Mouse (Mus musculus) kidney, adult 8-10 months (tissue): ENCODE results near the gene Nfatc2ip.

Experiments
- DNase-seq, 2 experiments: peaks; one replicate each; pipeline ENCODE4 v3.0.0; 2022

Gene Nfatc2ip

GRCm38 (mm10) chr7:126396298-126397119 lies at the start of gene Nfatc2ip:
Gene Nfatc2ip, minus strand, starts transcription at chr7:126396737.
- DNase-seq, result peak; percentile 99

GRCm38 (mm10) chr7:126446217-126446616 lies 49.7 kb upstream of the Nfatc2ip start:
- no peak for DNase-seq

GRCm38 (mm10) chr7:126445104-126445815 lies 48.7 kb upstream of the Nfatc2ip start:
- no peak for DNase-seq

GRCm38 (mm10) chr7:126444536-126444935 lies 48.0 kb upstream of the Nfatc2ip start:
- no peak for DNase-seq

- DNase-seq, result no peak
These were observed 47.5 kb upstream of the Nfatc2ip start for GRCm38 (mm10) chr7:126443997-126444396.

- no peak for DNase-seq
These were observed 43.6 kb upstream of the Nfatc2ip start for GRCm38 (mm10) chr7:126440134-126440533.

GRCm38 (mm10) chr7:126436851-126437250 lies 40.3 kb upstream of the Nfatc2ip start:
- peak; percentile 19 to 49 for DNase-seq

- no peak for DNase-seq
These were observed 39.3 kb upstream of the Nfatc2ip start for GRCm38 (mm10) chr7:126435801-126436200.

- no peak for DNase-seq
These were observed 38.2 kb upstream of the Nfatc2ip start for GRCm38 (mm10) chr7:126434726-126435125.

GRCm38 (mm10) chr7:126430167-126430566 lies 33.6 kb upstream of the Nfatc2ip start:
- no peak for DNase-seq

- DNase-seq, result no peak
These were observed 33.0 kb upstream of the Nfatc2ip start for GRCm38 (mm10) chr7:126429503-126429898.

GRCm38 (mm10) chr7:126428631-126429502 lies 32.3 kb upstream of the Nfatc2ip start, which contains the start of gene Rabep2:
Gene Rabep2, plus strand, starts transcription at chr7:126428759.
- peak; percentile 92 to 96 for DNase-seq

- no peak for DNase-seq
These were observed 31.6 kb upstream of the Nfatc2ip start for GRCm38 (mm10) chr7:126428154-126428553.

- DNase-seq, result no peak
These were observed 30.9 kb upstream of the Nfatc2ip start for GRCm38 (mm10) chr7:126427323-126427860.

GRCm38 (mm10) chr7:126424161-126424560 lies 27.6 kb upstream of the Nfatc2ip start:
- DNase-seq, result no peak

- DNase-seq, result no peak
These were observed 25.2 kb upstream of the Nfatc2ip start for GRCm38 (mm10) chr7:126421756-126422155.

- no peak for DNase-seq
These were observed 22.0 kb upstream of the Nfatc2ip start for GRCm38 (mm10) chr7:126418496-126418895.

- no peak for DNase-seq
These were observed 21.1 kb upstream of the Nfatc2ip start for GRCm38 (mm10) chr7:126417606-126418005.

- no peak for DNase-seq
These were observed 20.5 kb upstream of the Nfatc2ip start for GRCm38 (mm10) chr7:126417045-126417444.

- DNase-seq, result no peak
These were observed 20.1 kb upstream of the Nfatc2ip start for GRCm38 (mm10) chr7:126416615-126417014.

GRCm38 (mm10) chr7:126414725-126415124 lies 18.2 kb upstream of the Nfatc2ip start, which contains the start of gene Cd19:
Gene Cd19, minus strand, starts transcription at chr7:126414889.
- DNase-seq, result no peak

- no peak for DNase-seq
These were observed 14.5 kb upstream of the Nfatc2ip start for GRCm38 (mm10) chr7:126411061-126411460.

GRCm38 (mm10) chr7:126408686-126409085 lies 12.1 kb upstream of the Nfatc2ip start:
- DNase-seq, result no peak
